Mouse (Mus musculus): Measurements from ENCODE around the gene Crtc3.

- TF ChIP-seq CTCF (IDR thresholded peaks at IDR 0.05; ENCODE audit: low read depth, low read length) = no peak
- TF ChIP-seq POLR2A (IDR thresholded peaks at IDR 0.05; ENCODE audit: borderline replicate concordance, low read depth, low read length) = no peak
Observed at GRCm38 (mm10) chr7:80670889-80671288, 17.8 kb downstream of the Crtc3 start.
